Mouse (Mus musculus) embryo, embryonic 10 days (tissue): Measurements from ENCODE around the gene Wapl.

Experiments
- DNase-seq: peaks from one replicate; pipeline ENCODE4 v3.0.0-alpha.2; 2015; ENCODE audit warnings: low spot score

Gene Wapl

GRCm38 (mm10) chr14:34773681-34774080, 100.0 kb downstream of the Wapl start:
- DNase-seq = no peak

- no peak for DNase-seq
Observed at GRCm38 (mm10) chr14:34774231-34774630, 100.5 kb downstream of the Wapl start.

- peak; percentile 2 for DNase-seq
Observed at GRCm38 (mm10) chr14:34776719-34777385, 103.1 kb downstream of the Wapl start.

- peak; percentile 92 for DNase-seq
Observed at GRCm38 (mm10) chr14:34777810-34778209, 104.1 kb downstream of the Wapl start.

GRCm38 (mm10) chr14:34778760-34779159, 105.0 kb downstream of the Wapl start:
- DNase-seq = peak; percentile 2

- no peak for DNase-seq
Observed at GRCm38 (mm10) chr14:34793406-34794037, 119.8 kb downstream of the Wapl start.
